Mouse (Mus musculus): ENCODE results near the gene Ctnnal1.

DNA sequence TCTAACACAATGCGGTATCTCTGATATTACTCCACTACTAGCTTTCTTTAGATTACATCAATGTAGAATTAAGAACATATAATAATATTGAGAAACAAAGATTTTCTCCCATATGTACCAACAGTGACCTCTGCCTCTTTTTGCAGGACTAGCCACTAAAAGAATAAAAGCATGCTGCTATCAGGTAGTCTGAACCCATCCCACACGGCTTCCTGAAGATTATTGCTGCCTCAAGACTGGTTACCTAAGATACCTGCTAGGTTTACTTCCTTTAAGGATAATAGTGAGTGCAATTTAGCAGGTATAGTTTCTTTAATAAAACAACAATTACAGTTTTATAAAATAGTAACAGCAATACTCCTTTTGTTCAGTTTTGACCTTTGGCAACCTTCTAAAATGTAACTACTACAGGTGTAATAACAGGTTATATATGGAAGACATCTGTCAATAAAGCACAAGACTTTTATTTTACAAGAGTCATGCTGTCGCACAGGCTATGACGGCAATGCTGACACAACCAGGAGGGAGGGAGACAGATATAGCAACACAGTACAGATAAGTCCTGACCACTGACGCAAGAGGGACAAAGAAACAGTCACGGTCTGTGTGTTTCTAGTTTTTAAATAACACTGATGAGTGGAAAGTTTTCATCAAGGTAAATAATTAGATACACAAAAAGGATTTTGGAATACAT, 21.4 kb upstream of the Ctnnal1 start:
- no peak for TF ChIP-seq FLI1 (IDR thresholded peaks at IDR 0.05; ENCODE audit: low read length)
- peak; percentile 79; the same call in 1 of the 3 replicates for TF ChIP-seq GATA1 (IDR thresholded peaks at IDR 0.05; ENCODE audit: borderline replicate concordance, low read length)

Data from megakaryocyte, embryonic 14.5 days (primary cell).